ENCODE assay signal across 23 mouse cellular contexts in the genomic region with DNA sequence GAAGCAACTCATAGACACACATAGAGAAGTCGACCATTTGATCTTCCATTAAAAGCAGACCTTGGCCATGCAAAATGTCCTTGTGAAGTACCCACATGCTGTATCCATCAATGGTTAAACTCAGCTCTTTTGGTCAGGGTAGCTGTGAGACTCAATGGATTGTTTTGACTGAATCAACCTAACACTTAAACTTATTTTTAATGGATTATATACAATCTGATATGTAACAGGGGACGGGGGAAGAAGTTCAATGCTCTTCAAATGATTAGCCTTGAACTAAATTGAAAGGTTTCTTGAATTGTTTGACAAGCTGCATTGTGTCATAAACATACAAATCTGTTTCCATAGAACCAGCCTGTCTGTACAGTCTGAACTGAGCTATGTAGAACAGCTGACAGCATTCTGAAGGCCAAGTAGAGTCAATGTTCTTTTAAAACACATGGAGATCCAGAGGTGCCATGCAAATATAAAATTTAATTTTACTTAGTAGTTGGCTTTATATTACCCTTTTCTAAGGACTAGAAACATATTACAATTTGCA.
"Had no signal": no experiment of that assay in that cellular context is flagged by ENCODE, and none has a peak within 500 bp of the region (broad histone marks: within the 10 kb centered on the region; RNA-seq: fewer than 3 reads in every experiment).

No protein-coding gene starts in this region.

- H3K4me2 ChIP-seq: heart, embryonic 12.5 days; hindbrain, embryonic 12.5 days; hindbrain, embryonic 14.5 days; intestine, embryonic 15.5 days had no signal

- ATAC-seq: hindbrain, embryonic 16.5 days; inflammation-experienced regulatory T-cells, adult 6 months; intestine, embryonic 15.5 days; intestine, postnatal 0 days had no signal

- H3K27ac ChIP-seq: gastrocnemius, adult 2 months; heart, embryonic 10.5 days; hindbrain, embryonic 10.5 days; hindbrain, embryonic 12.5 days; hindbrain, embryonic 14.5 days; intestine, embryonic 15.5 days; layer of hippocampus, adult 2 months; left cerebral cortex, adult 2 months had no signal

- H3K27me3 ChIP-seq: heart, embryonic 12.5 days; hindbrain, embryonic 12.5 days; intestine, embryonic 15.5 days had no signal

- H3K4me1 ChIP-seq: heart, embryonic 10.5 days; heart, embryonic 12.5 days; hindbrain, embryonic 10.5 days; hindbrain, embryonic 12.5 days; intestine, embryonic 15.5 days had no signal

- H3K36me3 ChIP-seq: heart, embryonic 10.5 days; heart, embryonic 12.5 days; hindbrain, embryonic 10.5 days; hindbrain, embryonic 12.5 days; intestine, embryonic 15.5 days had no signal

- H3K4me3 ChIP-seq: gastrocnemius, adult 2 months; heart, embryonic 10.5 days; heart, embryonic 12.5 days; hindbrain, embryonic 10.5 days; hindbrain, embryonic 12.5 days; intestine, embryonic 15.5 days; layer of hippocampus, adult 2 months; left cerebral cortex, adult 2 months had no signal

- H3K9ac ChIP-seq: heart, embryonic 12.5 days; hindbrain, embryonic 12.5 days; hindbrain, embryonic 14.5 days; intestine, embryonic 15.5 days had no signal

- DNase-seq: gastrocnemius, adult 2 months; gastrocnemius, postnatal 10 days; gastrocnemius, postnatal 25 days; heart, adult 18-20 months; heart, postnatal 10 days; heart, postnatal 4 days; kidney, adult 18-20 months; kidney, adult 8-10 months; kidney, postnatal 10 days; kidney, postnatal 25 days; kidney, postnatal 4 days; liver had no signal

- H3K9me3 ChIP-seq: heart, embryonic 10.5 days; heart, embryonic 12.5 days; hindbrain, embryonic 10.5 days; hindbrain, embryonic 12.5 days; intestine, embryonic 15.5 days had no signal
